ENCODE assay signal across 8 mouse cellular contexts in the genomic region with DNA sequence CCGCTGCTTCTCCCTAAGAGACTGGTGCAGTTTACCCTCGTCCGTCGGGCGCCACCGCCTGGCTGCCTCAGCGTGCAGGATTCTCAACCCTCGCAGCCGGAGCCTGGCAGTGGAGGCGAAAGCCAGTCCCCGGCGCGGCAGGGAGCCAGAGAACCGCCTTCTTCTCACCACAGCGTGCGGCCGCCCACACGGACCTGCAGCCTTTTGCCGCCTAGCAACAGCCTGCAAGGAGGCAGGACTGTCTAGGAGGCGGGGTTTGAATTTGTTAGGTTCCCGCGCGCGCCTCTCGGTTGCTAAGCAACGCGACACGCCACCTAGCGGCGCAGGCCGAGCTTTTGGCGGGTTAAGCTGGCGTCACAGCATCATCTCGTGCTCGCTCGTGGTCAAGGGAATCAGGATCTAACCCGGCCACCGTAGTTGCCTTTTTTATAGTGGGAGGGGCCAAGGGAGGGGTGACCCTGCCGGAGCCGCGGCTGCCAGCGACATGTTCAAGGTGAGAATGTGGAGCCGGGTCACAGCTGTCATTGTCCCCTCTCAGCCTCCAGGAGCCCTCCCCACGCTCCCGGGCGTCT. TPM values are rescaled to one million over a fixed set of nuclear protein-coding genes. Genes with fewer than 3 reads are reported as not detected.
DNase-seq lines count a peak whose midpoint lies in the region; ATAC-seq and TF ChIP-seq lines count a peak whose summit lies in the region.

A gene (minus strand): TSS at position 108 of the 572 bp plus-strand sequence.
A gene (plus strand): TSS at position 448 of the 572 bp plus-strand sequence.

- ATAC-seq in activated CD4-positive, CD25-positive, alpha-beta regulatory T cell, adult 4 months = peak; percentile 92

- TF ChIP-seq CTCF in cortical plate, adult 2 months (IDR thresholded peaks at IDR 0.05; ENCODE audit: extremely low read depth, insufficient read depth, low read length) = peak; percentile 53

- peaks cover 7% of the 10 kb centered on the region for H3K9me3 ChIP-seq in megakaryocyte, embryonic 14.5 days

- TF ChIP-seq POLR2A in cortical plate, adult 2 months (IDR thresholded peaks at IDR 0.05; ENCODE audit: extremely low read depth, insufficient read depth, low read length) = no peak

- peak; percentile 92 to 94 for DNase-seq in gastrocnemius, adult 8-10 months (ENCODE audit: low spot score in 2 of 2)
- peak; percentile 78 for DNase-seq in hindlimb bud, embryonic 11.5 days (ENCODE audit: extremely low spot score, low read depth, low spot score)
- peak; percentile 94 to 98 for DNase-seq in left cerebral cortex, adult 8-10 months (ENCODE audit: low spot score in 2 of 2)
- DNase-seq in right cerebral cortex, postnatal 10 days (ENCODE audit: low spot score in 2 of 2) = peak; percentile 97
- DNase-seq in urinary bladder, postnatal 25 days (ENCODE audit: low spot score) = peak; percentile 90

- peak within 1 kb of the TSS; percentile 94 for H3K4me3 ChIP-seq in cortical plate, adult 2 months (ENCODE audit: insufficient read depth, low read length)
- H3K4me3 ChIP-seq in megakaryocyte, embryonic 14.5 days (replicated peaks) = peak within 1 kb of the TSS; percentile 91

- H3K4me1 ChIP-seq in cortical plate, adult 2 months (ENCODE audit: control insufficient read depth, insufficient read depth, low read length) = no peaks in the 10 kb centered on the region; the same call in none of the 2 replicates
- H3K4me1 ChIP-seq in megakaryocyte, embryonic 14.5 days = peaks cover 5% of the 10 kb centered on the region; the same call in 1 of the 2 replicates

- H3K27me3 ChIP-seq in megakaryocyte, embryonic 14.5 days (replicated peaks) = peaks cover 46% of the 10 kb centered on the region

- no peaks in the 10 kb centered on the region for H3K36me3 ChIP-seq in megakaryocyte, embryonic 14.5 days (replicated peaks; ENCODE audit: low read length)

- 0 out of 2 replicates have a peak within 1 kb of the TSS, but pooled peaks have one; percentile 8 for H3K27ac ChIP-seq in cortical plate, adult 2 months (ENCODE audit: insufficient read depth, low read length)

RNA-seq across cellular contexts. Expression of the first gene that starts in this region (rescaled TPM):
- not detected for polyA plus RNA-seq in activated CD4-positive, CD25-positive, alpha-beta regulatory T cell, adult 4 months (2017; shearing (Covaris generic))
- polyA plus RNA-seq in cortical plate, adult 2 months (2012; rRNA removed) = 0.11 and 0.13 TPM in 2 replicates
- not detected for total RNA-seq in gastrocnemius, adult 8-10 months (2022)
- under 1 TPM in 3 of 4 experiments, not detected in 1; 0.13 to 0.40 (median 0.27) TPM for total RNA-seq in left cerebral cortex, adult 8-10 months (2022)
- not detected in 2 replicates for polyA plus RNA-seq in megakaryocyte, embryonic 14.5 days (2012; ENCODE audit: insufficient read depth, low replicate concordance)

RNA-seq across cellular contexts. Expression of the second gene that starts in this region (rescaled TPM):
- 10 to 100 TPM; 18.5 to 22.4 TPM for polyA plus RNA-seq in activated CD4-positive, CD25-positive, alpha-beta regulatory T cell, adult 4 months (2017; shearing (Covaris generic))
- polyA plus RNA-seq in cortical plate, adult 2 months (2012; rRNA removed) = 42.1 and 51.2 TPM in 2 replicates
- total RNA-seq in gastrocnemius, adult 8-10 months (2022) = 100 to 1,000 TPM; 167 to 199 (median 180) TPM
- total RNA-seq in left cerebral cortex, adult 8-10 months (2022) = 10 to 100 TPM; 52.8 to 83.6 (median 67.5) TPM
- polyA plus RNA-seq in megakaryocyte, embryonic 14.5 days (2012; ENCODE audit: insufficient read depth, low replicate concordance) = 1.0 TPM in 1 of 2 replicates, not detected in the other

Comparison
In these comparisons a context has a peak if more than half of its experiments do, and no peak if none do; other contexts are left out.
1. Peak in every context shown above with its lines: DNase-seq, ATAC-seq, H3K4me3 ChIP-seq and H3K27ac ChIP-seq.